Mouse (Mus musculus) adipocyte (in vitro differentiated cells): ENCODE data around the gene Ficd.

Experiments
- DNase-seq: peaks from one replicate; pipeline ENCODE4 v3.0.0-alpha.2; 2016; ENCODE audit warnings: low spot score

Gene Ficd

DNA sequence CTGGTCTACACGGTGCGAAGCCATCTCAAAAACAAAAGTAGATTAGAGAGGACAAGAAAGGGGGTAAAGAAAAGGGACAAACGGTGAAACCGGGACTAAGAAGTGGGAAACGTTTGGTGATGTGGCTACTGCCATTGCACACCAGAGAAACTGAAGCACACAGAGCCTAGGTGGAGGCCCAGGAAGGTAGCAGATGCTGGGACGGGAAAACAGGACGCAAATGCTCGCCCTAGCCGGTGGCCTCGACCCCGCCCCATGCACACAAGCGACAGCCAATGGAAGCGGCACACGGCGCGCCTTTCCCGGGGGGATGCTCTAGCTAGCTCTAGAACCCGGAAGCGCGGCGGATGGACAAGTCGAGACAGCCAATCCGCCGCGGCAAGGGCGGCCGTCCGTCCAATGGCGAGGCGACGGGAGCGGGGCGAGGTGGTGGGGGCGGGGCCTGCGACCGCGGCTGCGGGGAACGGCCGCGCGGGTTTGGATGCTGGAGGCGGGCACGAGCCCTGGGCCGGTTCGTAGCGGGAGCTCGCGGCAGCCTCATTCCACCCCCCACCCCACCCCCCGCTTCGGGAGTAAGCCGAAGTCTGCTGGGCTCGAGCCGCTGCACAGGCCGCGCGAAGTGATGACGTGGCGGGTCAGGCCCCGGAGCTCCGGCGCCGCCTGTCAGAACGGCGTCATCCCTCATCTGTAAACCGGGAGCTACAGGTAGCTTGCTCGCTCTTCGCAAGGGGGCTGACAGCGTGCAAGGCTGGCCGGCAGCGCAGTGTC, at the start of gene Ficd:
Gene Ficd, plus strand, starts transcription at position 459 of the 768 bp plus-strand sequence.
- peak; percentile 99 for DNase-seq

DNA sequence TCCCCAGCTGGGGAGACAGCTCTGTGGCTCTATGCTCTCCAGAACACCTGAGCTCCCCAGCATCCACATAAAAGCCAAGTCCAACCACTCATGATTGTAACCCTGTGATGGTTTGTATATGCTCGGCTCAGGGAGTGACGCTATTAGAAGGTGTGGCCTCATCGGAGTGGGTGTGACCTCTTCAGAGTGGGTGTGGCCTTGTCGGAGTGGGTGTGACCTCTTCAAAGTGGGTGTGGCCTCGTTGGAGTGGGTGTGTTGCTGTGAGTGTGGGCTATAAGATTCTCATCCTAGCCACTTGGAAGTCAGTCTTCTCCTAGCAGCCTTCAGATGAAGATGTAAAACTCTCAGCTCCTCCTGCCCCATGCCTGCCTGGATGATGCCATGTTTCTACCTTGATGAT, 48.1 kb upstream of the Ficd start:
- DNase-seq: no peak

DNA sequence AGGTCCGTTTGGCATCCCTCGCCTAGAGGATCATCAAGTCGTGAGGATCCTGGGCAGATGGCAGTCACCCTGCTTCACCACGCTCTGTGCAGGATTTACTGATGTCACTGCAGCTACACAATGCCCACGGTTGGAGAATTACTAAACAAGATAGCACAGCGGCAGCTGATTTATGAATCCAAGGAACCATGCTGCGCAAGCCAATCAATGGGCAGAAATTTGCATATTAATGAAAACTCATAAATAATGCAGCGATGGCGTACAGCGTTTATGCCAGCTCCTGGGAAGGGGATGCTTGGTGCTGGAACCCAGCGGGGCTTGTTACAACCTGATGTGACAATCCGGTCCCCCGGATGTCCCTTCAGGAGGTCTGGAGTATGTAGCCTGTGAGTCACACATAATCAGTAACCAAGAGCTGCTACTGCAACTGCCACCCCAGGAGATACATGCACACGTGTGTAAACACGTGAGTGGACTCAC, 45.5 kb upstream of the Ficd start:
- DNase-seq: no peak

DNA sequence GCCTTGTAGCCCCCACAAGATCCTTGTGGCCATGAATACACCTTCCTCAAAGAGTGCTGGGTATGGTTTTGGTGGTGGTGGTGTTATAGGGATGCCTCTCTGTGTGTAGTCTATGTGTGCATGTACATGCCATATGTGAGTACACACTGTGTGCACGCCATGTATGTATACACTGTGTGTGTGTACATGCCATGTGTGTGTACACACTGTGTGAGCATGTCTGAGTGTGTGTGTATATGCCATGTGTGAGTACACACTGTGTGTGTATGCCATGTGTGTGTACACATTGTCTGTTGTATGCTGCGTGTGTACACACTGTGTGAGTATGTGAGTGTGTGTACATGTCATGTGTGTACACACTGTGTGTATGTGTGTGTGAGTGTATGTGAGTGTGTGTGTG, 44.7 kb upstream of the Ficd start:
- no peak for DNase-seq

DNA sequence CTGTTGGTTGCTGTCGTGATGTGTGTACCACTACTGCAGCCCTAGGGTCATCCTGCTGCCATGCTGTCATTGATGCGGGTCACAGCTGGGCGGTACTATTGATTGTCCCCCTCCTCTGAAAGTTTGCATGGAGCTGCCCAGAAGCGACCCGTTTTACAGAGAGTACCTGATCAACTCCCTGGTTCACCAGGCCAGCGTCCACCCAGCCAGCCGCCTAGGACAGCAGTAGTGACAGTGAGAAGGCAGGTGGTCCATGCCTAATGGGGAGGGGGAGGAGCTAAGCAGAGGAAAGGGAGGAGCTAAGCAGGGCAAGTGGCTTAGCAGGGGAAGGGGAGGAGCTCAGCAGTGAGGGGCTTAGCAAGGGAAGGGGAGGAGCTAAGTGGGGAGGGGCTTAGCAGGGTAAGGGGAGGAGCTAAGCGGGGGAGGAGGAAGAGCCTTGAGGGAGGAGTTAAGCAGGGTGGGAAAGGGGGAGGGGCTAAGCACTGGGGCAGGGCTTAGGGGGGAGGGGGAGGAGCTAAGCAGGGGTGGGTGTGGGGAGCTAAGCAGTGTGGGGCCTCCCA, 42.3 kb upstream of the Ficd start:
- DNase-seq: no peak

DNA sequence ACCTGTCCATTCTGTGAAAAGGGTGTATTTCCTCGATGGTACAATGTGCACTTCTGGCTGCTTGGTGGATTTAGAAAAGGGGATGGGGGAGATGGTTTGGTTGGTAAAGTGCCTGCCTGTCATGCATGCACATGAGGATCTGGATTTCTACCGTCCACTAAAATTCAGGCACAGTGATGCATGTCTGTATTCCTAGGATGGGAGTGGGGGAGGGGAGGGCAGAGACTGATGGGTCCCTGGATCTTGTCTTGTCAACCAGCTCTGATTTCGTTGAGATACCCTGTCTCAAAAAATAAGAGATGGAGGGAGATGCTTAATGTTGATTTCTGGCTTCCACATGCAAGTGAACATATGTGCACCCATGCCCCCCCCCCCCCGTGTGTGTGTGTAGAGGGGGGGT, 41.6 kb upstream of the Ficd start:
- DNase-seq: no peak

DNA sequence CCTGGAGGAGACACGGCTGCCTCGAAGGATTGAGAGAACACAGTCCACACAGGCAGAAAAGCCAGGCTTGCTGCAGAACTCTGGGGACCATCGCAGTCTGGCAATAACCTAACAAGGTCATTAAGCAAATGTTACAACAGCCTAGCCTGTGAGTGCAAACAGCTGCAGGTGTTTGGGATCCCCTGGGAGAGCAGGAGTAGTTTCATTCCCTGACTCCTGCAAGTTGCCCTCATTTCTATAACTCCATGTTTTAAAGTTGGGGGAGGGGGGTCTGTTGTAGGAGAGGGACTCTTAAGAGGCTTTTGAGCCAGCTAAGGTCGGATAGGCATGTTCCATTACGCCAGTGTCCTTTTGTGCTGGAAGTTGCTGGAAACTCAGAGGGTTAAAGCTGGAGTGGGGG, 41.2 kb upstream of the Ficd start:
- DNase-seq: no peak

DNA sequence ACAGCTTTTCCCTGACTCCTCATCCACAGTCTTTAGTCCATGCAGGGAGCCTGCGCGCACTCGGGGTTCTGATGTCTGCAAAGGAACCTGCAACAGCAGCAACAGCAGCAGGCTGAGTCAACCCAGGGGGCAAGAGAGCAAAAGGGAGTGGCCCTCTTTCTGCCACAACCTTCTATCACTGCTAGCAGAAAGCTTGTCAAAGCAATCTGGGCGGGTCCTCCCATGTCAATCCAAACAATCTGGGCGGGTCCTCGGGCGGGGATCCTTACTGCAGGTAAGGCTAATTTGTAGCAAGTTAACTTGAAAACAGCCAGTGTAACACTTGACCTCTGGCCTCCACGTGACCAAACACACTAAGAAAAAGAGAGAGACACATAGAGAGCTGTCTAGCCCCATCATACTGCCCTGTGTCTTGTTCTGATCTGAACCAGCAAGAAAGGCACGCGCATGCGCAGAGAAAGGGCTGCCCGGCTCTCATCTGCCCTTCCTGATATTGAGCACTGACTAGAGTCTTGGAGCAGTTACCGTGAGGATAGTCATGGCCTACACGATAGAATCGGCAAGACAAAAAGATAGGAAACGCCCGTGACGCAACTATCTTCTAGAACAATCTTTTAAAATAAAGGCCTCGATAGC, 35.1 kb upstream of the Ficd start:
- DNase-seq: no peak

DNA sequence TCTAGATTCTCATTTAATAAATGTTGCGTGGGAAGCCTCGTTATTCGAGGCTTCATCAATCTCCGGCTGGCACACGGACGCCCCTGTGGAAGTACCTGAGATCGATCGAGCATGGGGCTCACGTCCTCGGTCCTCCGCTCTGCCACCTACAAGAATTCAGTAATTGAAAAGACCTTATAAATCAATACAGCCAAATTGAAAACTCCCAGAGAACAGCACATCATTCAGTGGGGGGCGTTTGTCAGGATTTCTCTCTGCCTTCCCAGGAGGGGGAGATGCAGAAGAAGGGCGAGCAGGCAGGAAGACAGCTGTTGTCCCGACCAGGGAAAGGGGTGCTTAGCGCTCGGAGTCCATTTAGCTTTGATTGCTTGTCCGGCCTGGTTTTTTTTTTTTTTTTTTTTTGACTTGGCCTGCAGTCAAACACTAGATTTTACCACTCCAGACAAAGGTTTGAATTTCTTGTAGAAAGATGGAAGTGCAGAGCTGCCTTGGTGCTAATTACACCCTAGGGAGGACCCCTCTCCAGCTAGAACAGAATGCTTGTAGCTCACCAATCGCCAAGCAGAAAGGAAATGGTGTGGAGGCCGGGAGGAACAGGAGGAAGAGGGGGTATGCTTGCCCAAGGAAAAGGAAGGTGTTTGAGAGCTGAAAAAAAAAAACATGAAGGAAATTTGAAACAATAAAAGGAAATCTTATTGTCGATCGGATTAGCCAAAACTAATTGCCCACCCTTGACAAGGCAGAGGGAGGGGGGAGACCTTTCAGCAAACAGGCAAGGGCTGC, 31.6 kb upstream of the Ficd start:
- no peak for DNase-seq

DNA sequence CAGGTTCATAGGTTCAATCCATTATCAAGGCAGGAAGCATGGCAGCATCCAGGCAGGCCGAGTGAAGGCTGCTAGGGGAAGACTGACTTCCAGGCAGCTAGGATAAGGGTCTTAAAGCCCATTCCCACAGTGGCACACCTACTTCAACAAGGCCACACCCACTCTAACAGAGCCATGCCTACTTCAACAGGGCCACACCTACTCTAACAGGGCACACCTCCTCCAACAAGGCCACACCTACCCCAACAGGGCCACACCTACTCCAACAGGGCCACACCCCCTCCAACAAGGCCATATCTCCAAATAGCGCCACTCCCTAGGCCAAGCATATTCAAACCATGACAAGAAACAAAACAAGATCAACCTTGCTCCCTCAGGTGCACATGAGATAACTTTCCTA, 22.7 kb upstream of the Ficd start:
- DNase-seq: no peak

DNA sequence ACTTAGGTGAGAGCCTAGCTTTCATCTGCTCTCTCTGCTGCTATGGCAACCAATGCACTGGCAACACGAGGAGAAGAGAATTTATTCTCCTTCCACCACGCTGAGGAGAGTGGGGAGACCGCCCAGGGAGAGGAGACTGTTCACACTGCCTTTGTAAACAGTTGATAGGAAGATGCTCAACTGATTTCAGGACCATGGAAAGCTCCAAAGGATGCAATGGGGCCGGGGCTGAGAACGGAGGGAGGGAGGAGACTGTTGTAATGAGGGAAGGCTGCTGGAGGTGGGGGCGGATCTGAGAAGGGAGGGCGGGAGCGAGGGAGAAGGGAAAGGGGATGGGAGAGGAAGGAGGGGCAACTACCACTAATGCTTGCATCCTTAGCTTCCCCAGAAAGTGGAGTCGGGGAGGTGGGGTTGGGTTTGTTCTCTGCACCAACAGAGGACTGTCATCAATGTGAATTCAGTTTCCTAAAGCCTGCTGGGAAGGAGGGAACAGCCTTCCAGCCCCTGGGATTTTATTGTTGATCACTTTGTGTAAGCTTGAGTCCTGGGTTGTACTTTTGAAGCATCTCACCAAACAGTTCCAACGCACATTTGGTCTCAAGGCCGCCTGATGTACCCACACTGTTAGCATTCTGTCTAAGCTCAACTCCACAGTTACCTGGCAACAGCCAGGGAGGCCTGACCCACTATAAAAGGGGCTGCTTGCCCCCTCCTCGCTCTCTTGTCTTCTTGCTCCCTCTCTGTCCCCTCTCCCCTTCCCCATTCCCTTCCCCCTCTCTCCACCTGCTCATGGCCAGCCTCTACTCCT, 18.8 kb upstream of the Ficd start:
- peak; percentile 71 for DNase-seq

DNA sequence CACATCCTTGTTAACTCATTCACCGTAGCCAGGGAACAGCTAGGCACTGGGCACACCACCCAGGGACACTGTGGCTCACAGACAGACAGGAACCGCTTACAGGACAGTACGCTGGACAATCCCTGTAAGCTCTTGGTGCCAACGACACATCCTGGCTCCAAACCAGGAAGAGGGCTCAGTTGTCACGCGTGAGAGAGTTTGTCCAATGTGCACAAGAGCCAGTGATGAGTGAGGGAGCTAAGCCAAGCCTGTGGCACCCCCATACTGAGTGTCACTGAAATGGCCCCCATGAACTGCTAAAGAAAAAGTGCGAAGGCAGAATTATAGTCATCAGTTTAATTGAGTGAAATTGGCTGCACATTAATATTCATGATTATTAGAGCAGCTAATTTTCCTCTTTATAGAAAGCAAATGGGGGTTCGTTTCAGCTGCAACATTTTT, 16.4 kb upstream of the Ficd start:
- no peak for DNase-seq

DNA sequence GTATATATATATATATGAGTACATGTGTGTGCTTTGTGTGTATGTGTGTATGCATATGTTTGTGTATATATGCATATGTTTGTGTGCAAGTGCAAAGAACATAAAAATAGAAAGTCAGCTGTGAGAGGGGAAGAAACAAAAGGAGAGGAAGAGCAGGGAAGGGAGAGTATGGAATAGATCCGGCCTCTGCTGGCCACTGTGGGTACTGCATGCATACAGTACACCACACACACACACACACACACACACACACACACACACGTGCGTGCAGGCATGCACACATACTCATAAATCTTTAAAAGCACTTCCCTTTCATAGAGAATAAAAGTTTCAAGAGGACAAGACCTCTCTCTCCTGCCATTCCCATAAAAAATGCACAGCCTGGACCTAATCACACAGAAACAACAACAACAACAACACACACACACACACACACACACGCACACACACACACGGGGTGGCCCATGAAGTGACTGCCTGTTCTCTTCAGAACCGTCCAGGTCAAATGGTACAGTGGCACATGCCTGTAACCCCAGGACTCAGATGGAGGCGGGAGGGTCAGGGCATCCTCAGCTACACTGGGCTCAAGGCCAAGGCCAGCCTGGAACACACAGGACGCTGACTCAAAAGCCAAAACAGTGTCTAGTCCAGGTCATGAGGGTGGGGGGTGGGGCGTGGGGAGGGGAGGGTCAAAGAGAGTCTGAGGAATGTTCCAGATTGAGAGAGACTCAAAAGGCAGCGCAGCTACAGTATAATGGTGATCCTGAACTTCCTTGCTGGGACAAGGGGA, 13.2 kb upstream of the Ficd start:
- DNase-seq: no peak

DNA sequence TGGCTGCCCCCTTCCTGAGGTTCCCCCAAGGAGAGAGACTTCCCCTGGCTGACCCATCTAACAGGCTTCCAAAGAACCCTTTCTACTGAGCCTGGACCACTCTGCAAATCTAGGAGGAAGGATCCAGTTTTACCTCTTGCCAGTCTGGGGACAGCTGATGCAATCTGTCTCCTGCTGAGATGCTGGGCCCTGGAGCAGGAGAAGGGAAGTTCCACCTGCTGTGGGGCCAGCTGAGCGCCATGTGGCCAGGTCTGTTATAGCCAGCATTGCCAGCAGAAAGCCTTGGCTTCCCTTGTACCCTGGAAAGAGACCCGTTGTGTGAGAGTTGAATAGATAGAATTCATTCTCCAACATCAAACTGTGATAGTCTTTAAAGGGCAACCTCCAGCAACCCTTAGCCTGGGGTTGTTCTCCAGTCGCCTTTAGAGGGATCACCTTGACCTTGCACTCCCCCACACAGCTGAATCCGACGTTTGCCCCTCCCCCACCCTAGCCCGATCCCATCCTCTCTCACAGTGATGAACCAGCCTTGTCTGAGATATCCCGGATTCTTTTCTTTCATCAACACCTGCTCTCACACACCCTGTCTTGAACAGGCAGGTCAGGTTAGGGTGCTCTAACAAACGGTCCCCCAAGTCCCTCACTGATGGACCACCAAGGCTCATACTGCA, 11.9 kb upstream of the Ficd start:
- no peak for DNase-seq

DNA sequence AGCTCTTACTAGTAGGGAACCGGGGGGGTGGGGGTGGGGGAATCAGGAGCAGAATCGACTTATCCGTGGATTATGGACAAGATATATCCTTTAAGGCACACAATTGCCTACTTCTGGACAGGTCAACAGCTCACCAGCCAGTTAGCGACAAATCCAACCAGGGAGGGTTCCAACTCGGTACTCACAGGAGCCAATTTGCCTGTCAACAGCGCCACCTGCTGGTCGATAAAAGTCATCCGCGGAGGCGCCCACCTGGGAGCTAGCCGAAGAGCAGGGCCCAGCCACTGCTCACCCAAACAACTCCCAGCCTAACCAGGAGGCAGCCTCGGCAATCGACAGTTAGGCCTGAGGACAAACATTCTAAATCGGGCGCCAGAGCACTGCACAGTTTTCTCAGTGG, 11.2 kb upstream of the Ficd start, which contains the start of gene 1700069L16Rik:
Gene 1700069L16Rik, minus strand, starts transcription at position 327 of the 400 bp plus-strand sequence.
- DNase-seq: peak; percentile 86

DNA sequence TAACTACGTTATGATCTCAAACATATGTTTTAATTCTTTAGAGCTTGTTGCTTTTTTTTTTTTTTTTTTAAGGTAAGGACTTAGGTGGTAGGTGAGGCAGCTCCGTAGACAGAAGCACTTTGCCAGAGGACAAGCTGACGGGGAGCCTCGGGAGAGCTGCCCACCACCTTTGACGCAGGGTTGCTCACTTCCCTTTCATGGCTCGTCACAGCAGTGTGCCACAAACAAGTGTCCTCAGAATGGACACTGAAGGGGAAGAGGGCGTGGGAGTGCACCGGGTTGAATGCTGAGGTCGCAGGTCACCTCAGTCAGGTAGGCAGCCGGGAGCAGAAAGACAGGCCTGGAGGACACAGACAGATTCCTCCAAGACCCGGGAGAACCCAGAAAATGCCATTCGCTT, 10.2 kb upstream of the Ficd start:
- no peak for DNase-seq

DNA sequence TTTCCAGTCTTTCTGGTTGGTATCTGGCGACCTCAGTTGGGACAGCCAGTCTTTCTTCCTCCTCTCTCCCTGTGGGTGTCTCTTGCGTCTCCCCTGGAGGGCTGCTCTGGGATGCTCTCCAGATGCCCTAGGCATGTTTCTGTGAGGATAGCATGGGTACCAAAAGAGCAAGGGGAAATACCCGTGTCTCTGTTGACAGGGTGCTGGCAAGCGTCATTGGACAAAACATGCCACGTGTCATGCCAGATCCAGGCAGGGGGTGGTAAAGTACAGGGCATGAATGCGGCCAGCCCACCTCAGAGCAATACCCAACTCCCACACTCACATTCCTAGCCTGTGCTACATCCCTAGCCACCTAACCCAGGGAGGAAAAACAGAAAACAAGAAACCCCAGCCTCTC, 9.0 kb upstream of the Ficd start:
- no peak for DNase-seq

DNA sequence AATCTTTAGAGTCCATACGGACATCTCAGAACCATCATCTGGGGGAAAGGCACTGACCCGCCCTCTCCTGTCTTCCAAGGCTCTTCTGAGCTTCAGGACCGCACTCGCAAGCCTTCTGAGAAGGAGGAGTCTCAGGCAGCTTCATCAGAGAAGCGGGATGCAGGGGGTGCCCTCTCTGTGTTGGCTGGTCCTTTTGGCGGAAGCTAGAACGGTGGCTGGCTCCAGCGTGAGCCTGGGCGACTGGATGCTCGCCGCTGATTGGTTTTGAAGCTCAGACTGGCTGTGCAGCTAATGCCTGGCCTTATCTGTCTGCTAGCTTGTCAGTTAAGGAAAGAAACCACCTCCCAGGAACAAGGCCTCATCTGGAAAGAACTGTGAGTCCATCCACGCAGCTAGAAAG, 8.4 kb upstream of the Ficd start:
- DNase-seq: no peak

DNA sequence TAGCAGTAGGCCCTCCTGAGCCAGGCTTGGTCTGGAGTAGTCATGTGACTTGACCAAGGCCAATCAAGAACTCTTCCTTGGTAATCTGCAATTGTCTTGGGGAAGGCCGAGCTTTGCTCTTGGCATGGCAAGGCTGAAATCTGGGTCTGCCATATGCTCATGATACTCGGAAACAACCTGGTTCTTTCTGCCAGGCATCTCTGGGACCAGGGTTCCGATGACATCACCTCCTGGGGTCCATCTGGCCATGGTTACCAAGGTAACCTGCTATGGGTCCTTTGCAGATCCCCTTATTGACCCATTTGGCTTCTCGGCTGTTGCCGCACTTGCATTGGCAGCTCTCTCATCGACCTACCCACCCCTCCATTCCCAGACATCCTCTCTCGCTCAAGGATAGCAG, 7.6 kb upstream of the Ficd start:
- DNase-seq: no peak

DNA sequence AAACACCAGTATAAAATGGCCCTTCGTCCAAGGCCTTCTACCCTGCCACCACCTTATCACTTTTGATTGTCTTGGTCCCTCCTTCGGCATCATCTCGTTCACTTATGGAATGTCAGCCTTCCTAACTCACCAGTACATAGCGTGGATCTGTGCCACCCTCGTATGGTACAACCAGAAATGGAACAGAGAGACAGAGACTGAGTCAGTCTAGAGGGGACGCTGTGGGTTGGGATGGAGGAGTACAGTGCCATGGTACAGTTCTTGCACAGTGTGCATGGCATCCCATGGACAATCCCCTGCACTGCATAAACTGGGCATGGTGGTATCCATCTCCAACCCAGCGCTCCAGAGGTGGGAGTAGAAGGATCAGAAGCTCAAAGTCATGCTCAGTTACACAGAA, 6.9 kb upstream of the Ficd start:
- no peak for DNase-seq
